11 mouse cellular contexts compared by ENCODE assay signal in genomic region chr7:90042364-90042763, GRCm38 (mm10).
DNase-seq lines count a peak whose midpoint lies in the region; ATAC-seq and TF ChIP-seq lines count a peak whose summit lies in the region.
"Had no signal": no experiment of that assay in that cellular context is flagged by ENCODE, and none has a peak within 500 bp of the region (broad histone marks: within the 10 kb centered on the region; RNA-seq: fewer than 3 reads in every experiment).

No protein-coding gene starts in this region.

- no peak for DNase-seq in lung, postnatal 14 days
- DNase-seq in forebrain, embryonic 11.5 days (ENCODE audit: low spot score), result no peak
- DNase-seq in heart, adult 11 months, result no peak
- DNase-seq: right cerebral cortex, postnatal 25 days had no signal

- no peaks in the 10 kb centered on the region for H3K9me3 ChIP-seq in lung, embryonic 15.5 days
- H3K9me3 ChIP-seq in intestine, postnatal 0 days (ENCODE audit: control insufficient read depth), result no peaks in the 10 kb centered on the region
- H3K9me3 ChIP-seq in stomach, embryonic 14.5 days (ENCODE audit: control insufficient read depth, low read depth, low read length), result no peaks in the 10 kb centered on the region
- H3K9me3 ChIP-seq in hindbrain, embryonic 13.5 days, result no peaks in the 10 kb centered on the region
- H3K9me3 ChIP-seq in forebrain, embryonic 11.5 days (ENCODE audit: control insufficient read depth, low read length), result no peaks in the 10 kb centered on the region
- H3K9me3 ChIP-seq: heart, embryonic 15.5 days; midbrain, embryonic 12.5 days had no signal

- no peak overlapping the region for H3K9ac ChIP-seq in lung, embryonic 15.5 days
- no peak overlapping the region for H3K9ac ChIP-seq in intestine, postnatal 0 days (ENCODE audit: low read depth, low read length)
- no peak overlapping the region for H3K9ac ChIP-seq in stomach, embryonic 14.5 days (replicated peaks; ENCODE audit: low read depth, low read length)
- H3K9ac ChIP-seq in hindbrain, embryonic 13.5 days, result no peak overlapping the region
- H3K9ac ChIP-seq in forebrain, embryonic 11.5 days (ENCODE audit: low read length), result no peak overlapping the region
- H3K9ac ChIP-seq: heart, embryonic 15.5 days; midbrain, embryonic 12.5 days had no signal

- no peak for TF ChIP-seq CTCF in bone marrow, adult 2 months (IDR thresholded peaks at IDR 0.05; ENCODE audit: control insufficient read depth, insufficient read depth, low read length)
- TF ChIP-seq CTCF in intestine, postnatal 0 days (IDR thresholded peaks at IDR 0.05; ENCODE audit: low read depth), result no peak

- TF ChIP-seq POLR2A in bone marrow, adult 2 months (IDR thresholded peaks at IDR 0.05; ENCODE audit: borderline replicate concordance, control insufficient read depth, low read depth, low read length), result no peak

- H3K4me2 ChIP-seq in lung, embryonic 15.5 days, result no peak overlapping the region
- no peak overlapping the region for H3K4me2 ChIP-seq in intestine, postnatal 0 days (replicated peaks; ENCODE audit: low read depth)
- no peak overlapping the region for H3K4me2 ChIP-seq in stomach, embryonic 14.5 days (replicated peaks; ENCODE audit: low read depth, low read length)
- no peak overlapping the region for H3K4me2 ChIP-seq in hindbrain, embryonic 13.5 days
- no peak overlapping the region for H3K4me2 ChIP-seq in forebrain, embryonic 11.5 days (ENCODE audit: low read depth, low read length, severe bottlenecking)
- H3K4me2 ChIP-seq: heart, embryonic 15.5 days; midbrain, embryonic 12.5 days had no signal

- peak overlapping the region; percentile 80 for H3K27ac ChIP-seq in lung, embryonic 15.5 days
- H3K27ac ChIP-seq in bone marrow, adult 2 months (ENCODE audit: control insufficient read depth, insufficient read depth, low read depth, low read length, poor library complexity), result peak overlapping the region; percentile 44; the same call in 1 of the 2 replicates
- H3K27ac ChIP-seq in intestine, postnatal 0 days (ENCODE audit: low read depth, low read length), result 0 out of 2 replicates have a peak overlapping the region, but pooled peaks have one; percentile 57
- peak overlapping the region; percentile 56; the same call in 1 of the 2 replicates for H3K27ac ChIP-seq in stomach, embryonic 14.5 days (ENCODE audit: low read length)
- H3K27ac ChIP-seq in hindbrain, embryonic 13.5 days, result no peak overlapping the region
- no peak overlapping the region for H3K27ac ChIP-seq in forebrain, embryonic 11.5 days (ENCODE audit: low read depth, low read length)
- H3K27ac ChIP-seq: midbrain, embryonic 12.5 days had no signal

- no peaks in the 10 kb centered on the region for H3K36me3 ChIP-seq in lung, embryonic 15.5 days
- H3K36me3 ChIP-seq in intestine, postnatal 0 days (ENCODE audit: control insufficient read depth, insufficient read depth), result no peaks in the 10 kb centered on the region
- H3K36me3 ChIP-seq in stomach, embryonic 14.5 days (ENCODE audit: control insufficient read depth, insufficient read depth, low read length), result no peaks in the 10 kb centered on the region
- no peaks in the 10 kb centered on the region for H3K36me3 ChIP-seq in hindbrain, embryonic 13.5 days
- no peaks in the 10 kb centered on the region for H3K36me3 ChIP-seq in forebrain, embryonic 11.5 days (ENCODE audit: control insufficient read depth, insufficient read depth, low read length)
- H3K36me3 ChIP-seq: heart, embryonic 15.5 days; midbrain, embryonic 12.5 days had no signal

- H3K4me3 ChIP-seq in lung, embryonic 15.5 days, result no peak overlapping the region
- no peak overlapping the region for H3K4me3 ChIP-seq in bone marrow, adult 2 months (replicated peaks; ENCODE audit: control insufficient read depth, low read depth, low read length)
- H3K4me3 ChIP-seq in intestine, postnatal 0 days (ENCODE audit: low read depth, low read length), result no peak overlapping the region
- H3K4me3 ChIP-seq in stomach, embryonic 14.5 days (ENCODE audit: low read depth, low read length), result no peak overlapping the region
- no peak overlapping the region for H3K4me3 ChIP-seq in hindbrain, embryonic 13.5 days
- no peak overlapping the region for H3K4me3 ChIP-seq in forebrain, embryonic 11.5 days (ENCODE audit: low read depth, low read length)
- H3K4me3 ChIP-seq: heart, embryonic 15.5 days; midbrain, embryonic 12.5 days had no signal

- peaks cover 42% of the 10 kb centered on the region for H3K4me1 ChIP-seq in lung, embryonic 15.5 days
- H3K4me1 ChIP-seq in bone marrow, adult 2 months (ENCODE audit: control insufficient read depth, insufficient read depth, low read length), result peaks cover 6% of the 10 kb centered on the region
- peaks cover 14% of the 10 kb centered on the region; the same call in 1 of the 2 replicates for H3K4me1 ChIP-seq in intestine, postnatal 0 days (replicated peaks; ENCODE audit: control insufficient read depth, insufficient read depth, low read length)
- H3K4me1 ChIP-seq in stomach, embryonic 14.5 days (ENCODE audit: control insufficient read depth, insufficient read depth, low read length), result peaks cover 17% of the 10 kb centered on the region
- peaks cover 8% of the 10 kb centered on the region; the same call in 1 of the 2 replicates for H3K4me1 ChIP-seq in hindbrain, embryonic 13.5 days (replicated peaks)
- no peaks in the 10 kb centered on the region for H3K4me1 ChIP-seq in forebrain, embryonic 11.5 days (replicated peaks; ENCODE audit: control insufficient read depth, insufficient read depth, low read length)

- 81% methylated on average over 7 of the region's 7 CpGs for WGBS in lung, embryonic 15.5 days
- 17% methylated on average over 7 of the region's 7 CpGs for WGBS in bone marrow, adult 2 months
- 67% methylated on average over 7 of the region's 7 CpGs for WGBS in intestine, postnatal 0 days
- WGBS in stomach, embryonic 14.5 days, result 77% methylated on average over 7 of the region's 7 CpGs
- WGBS in hindbrain, embryonic 13.5 days, result 81% methylated on average over 7 of the region's 7 CpGs
- WGBS in forebrain, embryonic 11.5 days, result 83% methylated on average over 7 of the region's 7 CpGs

- ATAC-seq in lung, embryonic 15.5 days (ENCODE audit: borderline replicate concordance, extremely low read depth, low FRiP score, low TSS enrichment), result no peak
- no peak for ATAC-seq in intestine, postnatal 0 days
- ATAC-seq in stomach, embryonic 14.5 days (ENCODE audit: insufficient number of reproducible peaks, insufficient read depth, low FRiP score, low read depth), result no peak
- no peak for ATAC-seq in hindbrain, embryonic 13.5 days (ENCODE audit: low FRiP score)
- no peak for ATAC-seq in forebrain, embryonic 11.5 days (replicated peaks; ENCODE audit: low FRiP score)

- H3K27me3 ChIP-seq in lung, embryonic 15.5 days, result no peaks in the 10 kb centered on the region
- no peaks in the 10 kb centered on the region for H3K27me3 ChIP-seq in intestine, postnatal 0 days (replicated peaks; ENCODE audit: control insufficient read depth, insufficient read depth, low read length)
- H3K27me3 ChIP-seq in stomach, embryonic 14.5 days (ENCODE audit: control insufficient read depth, insufficient read depth, low read length), result no peaks in the 10 kb centered on the region
- no peaks in the 10 kb centered on the region for H3K27me3 ChIP-seq in hindbrain, embryonic 13.5 days
- H3K27me3 ChIP-seq in forebrain, embryonic 11.5 days (ENCODE audit: control insufficient read depth, insufficient read depth, low read length), result no peaks in the 10 kb centered on the region
- H3K27me3 ChIP-seq: heart, embryonic 15.5 days; midbrain, embryonic 12.5 days had no signal

Comparison
In these comparisons a context has a peak if more than half of its experiments do, and no peak if none do; other contexts are left out.
1. H3K27ac ChIP-seq: peak in lung, embryonic 15.5 days (single experiment), bone marrow, adult 2 months (single experiment), intestine, postnatal 0 days (single experiment) and stomach, embryonic 14.5 days (single experiment); none in hindbrain, embryonic 13.5 days (single experiment) and forebrain, embryonic 11.5 days (single experiment).